Mouse (Mus musculus): ENCODE data around the gene Rsg1. TPM values are rescaled to one million over a fixed set of nuclear protein-coding genes. Genes with fewer than 3 reads are reported as not detected.

Gene Rsg1
- total and polyA plus RNA-seq, 3 experiments = 1.1 to 4.5 (median 3.2) TPM

DNA sequence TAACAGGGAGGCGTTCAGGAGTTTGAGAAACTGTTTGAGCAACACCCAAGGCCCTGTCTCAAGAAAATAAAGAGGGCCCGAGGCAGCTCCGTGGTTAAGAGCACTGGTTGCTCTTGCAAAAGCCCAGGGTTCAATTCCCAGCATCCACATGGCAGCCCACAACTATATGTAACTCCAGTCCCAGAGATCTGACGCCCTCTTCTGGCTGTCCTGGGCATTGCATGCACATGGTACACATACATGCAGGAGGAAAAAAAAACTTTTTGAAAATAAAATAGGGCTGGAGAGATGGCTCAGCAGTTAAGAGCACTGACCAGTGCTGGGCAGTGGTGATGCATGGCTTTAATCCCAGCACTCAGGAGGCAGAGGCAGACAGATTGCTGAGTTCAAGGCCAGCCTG lies 54.6 kb downstream of the Rsg1 start:
- no peak for DNase-seq (ENCODE audit: extremely low read depth)

DNA sequence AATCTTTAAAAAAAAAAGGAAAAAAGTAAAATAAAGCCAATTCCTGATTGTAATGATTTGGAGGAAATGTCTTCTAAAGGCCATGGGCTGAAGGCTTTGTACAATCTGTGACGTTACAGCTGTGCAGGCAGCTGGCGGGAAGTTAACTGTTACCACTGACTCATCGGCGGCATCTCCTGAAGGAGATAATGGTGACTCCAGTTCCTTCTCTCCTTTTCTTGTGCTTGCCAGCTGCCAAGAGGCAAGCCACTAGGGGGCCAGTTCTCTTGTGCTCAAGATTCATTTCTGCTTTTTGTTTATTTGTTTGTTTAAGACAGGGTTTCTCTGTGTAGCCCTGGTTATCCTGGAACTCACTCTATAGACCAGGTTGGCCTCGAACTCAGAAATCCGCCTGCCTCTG lies 55.3 kb downstream of the Rsg1 start:
- peak; percentile 21 for DNase-seq (ENCODE audit: extremely low read depth)
- H3K4me2 ChIP-seq (ENCODE audit: insufficient read depth, low read depth, poor library complexity, severe bottlenecking) = no peak overlapping the region
- peaks cover 17% of the 10 kb centered on the region for H3K9me3 ChIP-seq (replicated peaks; ENCODE audit: low read length)
- in situ Hi-C loops (cut with MboI; ENCODE audit: low pct_ligation_motif_present, low pct_unique_long_range_greater_than_20kb, low sequenced_read_pairs) = no loop called here
- no peaks in the 10 kb centered on the region for H3K36me3 ChIP-seq (replicated peaks in 1 of 2; ENCODE audit: control insufficient read depth in 1 of 2, insufficient read depth in 1 of 2, low read length in 1 of 2)
- no peaks in the 10 kb centered on the region for H3K79me2 ChIP-seq (replicated peaks; ENCODE audit: control insufficient read depth, extremely low read depth, insufficient read depth, poor library complexity, severe bottlenecking)
- dilution Hi-C loops (cut with MboI; ENCODE audit: extremely low pct_ligation_motif_present, extremely low pct_unique_long_range_greater_than_20kb, low sequenced_read_pairs) = no loop called here
- H3K4me3 ChIP-seq (replicated peaks in 1 of 3; ENCODE audit: low read depth in 2 of 3, low read length in 2 of 3, poor library complexity in 1 of 3) = no peak overlapping the region
- H3K27me3 ChIP-seq (replicated peaks) = peaks cover 26% of the 10 kb centered on the region
- TF ChIP-seq E2F4 (IDR thresholded peaks at IDR 0.05; ENCODE audit: insufficient replicate concordance, low read depth, low read length) = no peak
- no peak for TF ChIP-seq PAX5 (IDR thresholded peaks at IDR 0.05; ENCODE audit: low read length)
- no peak for TF ChIP-seq ZNF384 (IDR thresholded peaks at IDR 0.05; ENCODE audit: low read depth, low read length)
- TF ChIP-seq NELFE (IDR thresholded peaks at IDR 0.05; ENCODE audit: low read depth, low read length) = no peak
- no peak for TF ChIP-seq MXI1 (IDR thresholded peaks at IDR 0.05; ENCODE audit: low read depth, low read length)
- TF ChIP-seq HCFC1 (IDR thresholded peaks at IDR 0.05; ENCODE audit: low read depth, low read length) = no peak
- TF ChIP-seq MEF2A (IDR thresholded peaks at IDR 0.05; ENCODE audit: borderline replicate concordance, low read depth, low read length) = no peak
- peaks cover 6 to 15% of the 10 kb centered on the region in 2 experiments; a peak in 3 of 4 replicates for H3K4me1 ChIP-seq (ENCODE audit: control insufficient read depth in 1 of 2, insufficient read depth in 2 of 2)
- no peak overlapping the region for H3K9ac ChIP-seq (ENCODE audit: insufficient read depth, low read depth)
- no peak overlapping the region for H3K27ac ChIP-seq (ENCODE audit: insufficient read depth, low read depth)

More for the DNA sequence above, 54.6 kb downstream of the Rsg1 start:
- dilution Hi-C loops (cut with MboI; ENCODE audit: extremely low pct_ligation_motif_present, extremely low pct_unique_long_range_greater_than_20kb, low sequenced_read_pairs) (no loop called here), in situ Hi-C loops (cut with MboI; ENCODE audit: low pct_ligation_motif_present, low pct_unique_long_range_greater_than_20kb, low sequenced_read_pairs) (no loop called here)
- H3K9ac ChIP-seq (ENCODE audit: insufficient read depth, low read depth) = no peak overlapping the region
- TF ChIP-seq CTCF (conservative IDR thresholded peaks at IDR 0.05 in 1 of 2, IDR thresholded peaks at IDR 0.05 in 1 of 2; ENCODE audit: low read depth in 2 of 2, low read length in 2 of 2) (peak in 1 of 2 experiments; percentile 34; a peak in 2 of 4 replicates), JUN (IDR thresholded peaks at IDR 0.05; ENCODE audit: insufficient read depth, low read depth, low read length) (no peak), CHD1 (IDR thresholded peaks at IDR 0.05; ENCODE audit: low read depth, low read length) (no peak), PAX5 (IDR thresholded peaks at IDR 0.05; ENCODE audit: low read length) (no peak), MYC (IDR thresholded peaks at IDR 0.05; ENCODE audit: low read depth, low read length) (no peak), JUND (conservative IDR thresholded peaks at IDR 0.05; ENCODE audit: low read depth, low read length) (no peak), UBTF (IDR thresholded peaks at IDR 0.05; ENCODE audit: low read depth, low read length) (no peak), RAD21 (IDR thresholded peaks at IDR 0.05; ENCODE audit: low read depth, low read length) (no peak)
- H3K4me1 ChIP-seq (ENCODE audit: control insufficient read depth in 1 of 2, insufficient read depth in 2 of 2) = peaks cover 4 to 11% of the 10 kb centered on the region in 2 experiments; a peak in 3 of 4 replicates
- H3K4me3 ChIP-seq (replicated peaks in 1 of 3; ENCODE audit: low read depth in 2 of 3, low read length in 2 of 3, poor library complexity in 1 of 3) = no peak overlapping the region
- H3K4me2 ChIP-seq (ENCODE audit: insufficient read depth, low read depth, poor library complexity, severe bottlenecking) = no peak overlapping the region
- H3K27ac ChIP-seq (ENCODE audit: insufficient read depth, low read depth) = no peak overlapping the region
- no peaks in the 10 kb centered on the region for H3K79me2 ChIP-seq (replicated peaks; ENCODE audit: control insufficient read depth, extremely low read depth, insufficient read depth, poor library complexity, severe bottlenecking)
- no peaks in the 10 kb centered on the region for H3K36me3 ChIP-seq (replicated peaks in 1 of 2; ENCODE audit: control insufficient read depth in 1 of 2, insufficient read depth in 1 of 2, low read length in 1 of 2)
- peaks cover 33% of the 10 kb centered on the region for H3K27me3 ChIP-seq (replicated peaks)
- H3K9me3 ChIP-seq (replicated peaks; ENCODE audit: low read length) = peaks cover 17% of the 10 kb centered on the region
